Mouse (Mus musculus): ENCODE data around the gene Timm8b. TPM values are rescaled to one million over a fixed set of nuclear protein-coding genes. Genes with fewer than 3 reads are reported as not detected.
A peak's percentile ranks its signal among the peaks of the same experiment; 100 is the strongest.
"Not testable (repeated sequence)": the region's sequence is repeated elsewhere in the genome, so short reads cannot be mapped to it uniquely, and the experiment has no call there.

Gene Timm8b
- polyA plus RNA-seq, 1 experiment from 2014 or later: 285 TPM

DNA sequence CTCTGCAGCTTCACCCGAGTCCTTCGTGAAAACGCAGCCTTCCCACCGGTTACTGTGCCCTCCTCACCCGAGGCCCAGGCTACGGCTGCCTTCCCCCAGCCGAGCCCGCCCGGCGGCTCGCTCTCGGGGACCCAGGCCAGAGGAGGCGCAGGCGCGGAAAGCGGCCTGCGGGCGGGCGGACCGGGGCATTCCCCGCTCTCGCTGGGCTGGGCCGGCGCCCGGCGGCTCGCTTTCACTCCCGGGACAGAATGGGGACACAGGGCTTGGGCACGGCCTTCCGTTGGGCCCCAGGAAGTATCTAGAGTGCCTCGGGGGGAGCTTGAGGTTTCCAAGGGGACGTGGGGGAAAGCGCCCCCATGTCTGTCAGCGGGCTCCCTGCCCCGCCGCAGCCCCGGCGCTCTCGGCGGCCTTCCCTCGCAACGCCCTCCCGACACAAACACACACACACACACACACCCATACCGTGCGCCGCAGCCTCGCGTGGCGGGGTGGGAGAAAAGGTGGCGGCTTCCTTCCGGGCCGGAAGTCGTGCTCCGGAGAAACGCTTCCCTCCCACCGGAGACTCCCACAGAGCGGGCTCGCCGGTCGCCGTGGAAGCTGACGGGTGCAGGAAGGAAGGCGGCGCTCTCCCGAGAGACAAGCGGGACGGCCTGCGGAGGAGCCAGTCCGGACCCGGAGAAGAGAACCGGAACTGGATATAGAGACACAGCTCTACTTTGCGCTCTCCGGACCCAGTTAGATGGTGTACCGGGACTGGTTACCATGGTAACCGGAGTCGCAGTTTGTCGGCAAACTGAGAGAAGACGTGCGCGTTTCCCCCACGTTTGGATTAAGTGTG, 13.3 kb downstream of the Timm8b start, which contains the start of the genes Pih1d2 and Nkapd1:
Gene Pih1d2 (plus strand): TSS at position 556 of the 838 bp plus-strand sequence.
Gene Nkapd1 (minus strand): TSS at position 699 of the 838 bp plus-strand sequence.
- peak; percentile 94 for DNase-seq (ENCODE audit: low spot score)
- under 1% methylated on average over 39 of the region's 81 CpGs for WGBS
- peak within 1 kb of the TSS; percentile 75 for H3K4me3 ChIP-seq (ENCODE audit: low read depth, low read length)

DNA sequence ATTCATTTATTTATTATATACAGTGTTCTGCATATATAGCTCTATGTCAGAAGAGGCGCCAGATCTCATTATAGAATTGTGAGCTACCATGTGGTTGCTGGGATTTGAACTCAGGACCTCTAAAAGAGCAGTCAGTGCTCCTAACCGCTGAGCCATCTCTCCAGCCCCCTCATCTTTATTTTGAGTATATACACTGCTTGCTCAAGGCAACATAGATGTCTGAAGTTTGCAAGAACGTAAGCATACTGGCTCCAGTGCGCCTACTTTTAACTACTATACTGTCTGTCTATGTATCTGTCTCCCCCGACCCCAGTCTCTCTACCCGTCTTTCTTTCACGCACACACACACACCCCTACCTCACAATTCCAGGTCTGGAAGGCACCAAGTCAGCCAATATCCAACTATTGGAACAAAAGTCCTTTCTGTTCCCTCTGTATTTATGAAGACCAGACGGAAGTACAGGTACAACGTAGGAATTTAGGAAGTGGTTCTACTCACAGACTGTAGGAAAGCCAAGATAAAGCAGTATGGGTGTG, 14.2 kb downstream of the Timm8b start:
- H3K4me3 ChIP-seq (ENCODE audit: low read depth, low read length): peak overlapping the region; percentile 75
- ATAC-seq (ENCODE audit: low read depth) (no peak), DNase-seq (ENCODE audit: low spot score) (no peak)
- H3K9me3 ChIP-seq (ENCODE audit: control insufficient read depth, low read length): no peaks in the 10 kb centered on the region
- H3K4me2 ChIP-seq (ENCODE audit: low read depth, low read length): peak overlapping the region; percentile 75
- no peak overlapping the region; the same call in 1 of the 2 replicates for H3K9ac ChIP-seq (ENCODE audit: low read depth, low read length)
- no peak overlapping the region for H3K27ac ChIP-seq (replicated peaks; ENCODE audit: low read depth, low read length)
- WGBS: 57% methylated on average over 9 of the region's 9 CpGs
- peaks cover 8% of the 10 kb centered on the region; the same call in 1 of the 2 replicates for H3K4me1 ChIP-seq (ENCODE audit: control insufficient read depth, insufficient read depth, low read length)
- no peaks in the 10 kb centered on the region for H3K27me3 ChIP-seq (replicated peaks; ENCODE audit: control insufficient read depth, insufficient read depth, low read length)
- peaks cover 25% of the 10 kb centered on the region for H3K36me3 ChIP-seq (ENCODE audit: control insufficient read depth, insufficient read depth, low read length)

More for the DNA sequence above, 13.3 kb downstream of the Timm8b start, which contains the start of the genes Pih1d2 and Nkapd1:
- Histone ChIP-seq H3K4me2 (ENCODE audit: low read depth, low read length) (peak within 1 kb of the TSS; percentile 75), H3K27ac (replicated peaks; ENCODE audit: low read depth, low read length) (peak within 1 kb of the TSS; percentile 92), H3K4me1 (ENCODE audit: control insufficient read depth, insufficient read depth, low read length) (peaks cover 8% of the 10 kb centered on the region; the same call in 1 of the 2 replicates), H3K36me3 (ENCODE audit: control insufficient read depth, insufficient read depth, low read length) (peaks cover 34% of the 10 kb centered on the region), H3K27me3 (replicated peaks; ENCODE audit: control insufficient read depth, insufficient read depth, low read length) (no peaks in the 10 kb centered on the region), H3K9ac (ENCODE audit: low read depth, low read length) (peak within 1 kb of the TSS; percentile 82), H3K9me3 (ENCODE audit: control insufficient read depth, low read length) (no peaks in the 10 kb centered on the region)
- peak; percentile 96 for ATAC-seq (ENCODE audit: low read depth)

DNA sequence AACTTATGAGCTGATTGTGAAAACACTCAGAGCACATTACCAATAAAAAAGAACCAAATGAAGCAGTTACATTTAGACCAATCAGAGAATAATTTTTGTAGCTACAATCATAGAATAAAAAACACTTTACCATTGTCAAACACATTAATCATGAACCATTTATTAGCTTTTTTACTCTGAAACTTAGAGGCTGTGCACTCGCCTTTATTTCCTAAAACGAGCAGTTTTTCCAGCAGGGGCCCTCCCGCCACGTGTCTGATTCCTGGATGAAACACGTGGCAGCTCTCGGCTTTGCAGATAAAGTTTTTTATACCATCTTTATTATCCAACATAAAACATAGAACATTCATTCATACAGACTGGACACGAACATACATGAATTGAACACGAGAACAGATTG, 27.2 kb downstream of the Timm8b start:
- H3K9me3 ChIP-seq (ENCODE audit: control insufficient read depth, low read length); H3K4me2 ChIP-seq (ENCODE audit: low read depth, low read length); H3K4me3 ChIP-seq (ENCODE audit: low read depth, low read length); ATAC-seq (ENCODE audit: low read depth); H3K27ac ChIP-seq (replicated peaks; ENCODE audit: low read depth, low read length); H3K4me1 ChIP-seq (ENCODE audit: control insufficient read depth, insufficient read depth, low read length); H3K9ac ChIP-seq (ENCODE audit: low read depth, low read length); DNase-seq (ENCODE audit: low spot score); H3K27me3 ChIP-seq (replicated peaks; ENCODE audit: control insufficient read depth, insufficient read depth, low read length): not testable (repeated sequence)
- 94% methylated on average over 6 of the region's 8 CpGs for WGBS
- peaks cover 22% of the 10 kb centered on the region for H3K36me3 ChIP-seq (ENCODE audit: control insufficient read depth, insufficient read depth, low read length)

DNA sequence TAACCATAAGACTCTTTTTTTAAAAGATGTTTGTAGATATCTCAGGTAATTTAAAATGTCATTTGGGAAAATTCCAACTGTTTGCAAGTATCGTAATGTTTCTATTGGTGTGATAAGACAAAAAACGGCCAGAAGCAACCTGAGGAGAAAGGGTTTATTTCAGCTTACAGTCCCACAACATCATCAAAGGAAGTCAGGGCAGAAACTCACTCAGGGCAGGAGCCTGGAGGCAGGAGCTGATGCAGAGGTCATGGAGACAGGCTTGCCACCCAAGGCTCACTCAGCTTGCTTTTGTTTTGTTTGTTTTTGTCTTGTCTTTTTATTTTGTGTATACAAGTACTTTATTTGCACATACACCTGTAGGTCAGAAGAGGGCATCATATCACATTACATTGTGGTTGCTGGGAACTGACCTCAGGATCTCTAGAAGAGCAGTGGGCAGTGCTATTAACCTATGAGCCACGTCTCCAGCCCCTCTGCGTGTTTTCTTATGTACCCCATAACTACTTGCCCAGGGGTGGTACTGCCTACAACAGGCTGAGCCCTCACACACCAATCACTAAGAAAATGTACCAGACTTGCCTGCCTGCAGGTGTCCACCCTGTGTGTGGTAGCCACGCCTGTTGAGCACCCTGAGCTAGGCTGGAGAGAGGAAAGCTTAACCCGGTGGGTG, 28.4 kb downstream of the Timm8b start:
- DNase-seq (ENCODE audit: low spot score) (no peak), ATAC-seq (ENCODE audit: low read depth) (no peak)
- H3K4me1 ChIP-seq (ENCODE audit: control insufficient read depth, insufficient read depth, low read length): no peaks in the 10 kb centered on the region
- no peaks in the 10 kb centered on the region for H3K27me3 ChIP-seq (replicated peaks; ENCODE audit: control insufficient read depth, insufficient read depth, low read length)
- 84% methylated on average over 6 of the region's 6 CpGs for WGBS
- H3K4me3 ChIP-seq (ENCODE audit: low read depth, low read length): no peak overlapping the region
- no peak overlapping the region for H3K9ac ChIP-seq (ENCODE audit: low read depth, low read length)
- H3K9me3 ChIP-seq (ENCODE audit: control insufficient read depth, low read length): no peaks in the 10 kb centered on the region
- H3K27ac ChIP-seq (replicated peaks; ENCODE audit: low read depth, low read length): no peak overlapping the region
- no peak overlapping the region for H3K4me2 ChIP-seq (ENCODE audit: low read depth, low read length)
- peaks cover 34% of the 10 kb centered on the region for H3K36me3 ChIP-seq (ENCODE audit: control insufficient read depth, insufficient read depth, low read length)

DNA sequence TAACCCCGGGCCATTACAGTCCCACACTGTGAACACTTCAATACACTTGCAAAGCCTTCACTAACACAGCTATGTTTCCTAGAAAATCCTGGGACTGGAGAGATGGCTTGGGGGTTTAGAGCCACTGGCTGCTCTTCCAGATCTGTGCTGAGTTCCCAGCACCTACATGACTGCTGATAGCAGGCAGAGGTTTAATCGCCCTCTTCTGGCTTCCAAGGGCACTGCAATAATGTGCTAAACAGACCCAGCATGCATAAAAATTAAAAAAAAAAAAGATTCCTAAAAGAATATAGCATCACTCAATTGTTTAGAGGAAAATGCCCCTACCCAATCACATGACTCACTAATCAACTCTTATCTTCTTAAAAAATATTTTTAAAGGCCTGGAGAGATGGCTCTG, 29.3 kb downstream of the Timm8b start:
- DNase-seq (ENCODE audit: low spot score) (no peak), ATAC-seq (ENCODE audit: low read depth) (no peak)
- Histone ChIP-seq H3K4me1 (ENCODE audit: control insufficient read depth, insufficient read depth, low read length) (no peaks in the 10 kb centered on the region), H3K36me3 (ENCODE audit: control insufficient read depth, insufficient read depth, low read length) (peaks cover 43% of the 10 kb centered on the region), H3K9me3 (ENCODE audit: control insufficient read depth, low read length) (no peaks in the 10 kb centered on the region), H3K4me2 (ENCODE audit: low read depth, low read length) (no peak overlapping the region), H3K27me3 (replicated peaks; ENCODE audit: control insufficient read depth, insufficient read depth, low read length) (no peaks in the 10 kb centered on the region), H3K27ac (replicated peaks; ENCODE audit: low read depth, low read length) (no peak overlapping the region), H3K9ac (ENCODE audit: low read depth, low read length) (no peak overlapping the region), H3K4me3 (ENCODE audit: low read depth, low read length) (no peak overlapping the region)
- 55% methylated on average over 2 of the region's 2 CpGs for WGBS

DNA sequence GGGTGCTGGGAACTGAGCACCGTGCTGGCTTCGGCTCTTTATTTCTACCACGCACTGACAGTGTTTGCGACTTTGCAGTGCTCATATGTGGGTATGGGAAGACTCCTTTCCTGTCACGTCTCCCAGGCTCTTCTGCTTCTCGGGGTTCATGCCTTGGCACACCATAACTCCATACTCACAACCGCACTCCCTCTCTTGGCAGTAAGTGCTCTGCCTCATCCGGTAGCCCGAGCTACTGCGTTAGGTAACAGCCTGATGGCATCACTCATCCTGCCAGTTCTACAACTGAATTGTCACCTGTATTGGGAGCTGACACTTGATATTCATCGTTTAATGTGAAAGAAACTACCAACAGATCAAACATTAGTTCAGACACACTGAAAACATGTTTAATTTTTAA, 30.6 kb downstream of the Timm8b start:
- Histone ChIP-seq H3K4me2 (ENCODE audit: low read depth, low read length) (no peak overlapping the region), H3K27ac (replicated peaks; ENCODE audit: low read depth, low read length) (no peak overlapping the region), H3K4me3 (ENCODE audit: low read depth, low read length) (no peak overlapping the region), H3K9me3 (ENCODE audit: control insufficient read depth, low read length) (no peaks in the 10 kb centered on the region), H3K27me3 (replicated peaks; ENCODE audit: control insufficient read depth, insufficient read depth, low read length) (no peaks in the 10 kb centered on the region), H3K9ac (ENCODE audit: low read depth, low read length) (no peak overlapping the region), H3K4me1 (ENCODE audit: control insufficient read depth, insufficient read depth, low read length) (no peaks in the 10 kb centered on the region), H3K36me3 (ENCODE audit: control insufficient read depth, insufficient read depth, low read length) (peaks cover 55% of the 10 kb centered on the region)
- DNase-seq (ENCODE audit: low spot score) (no peak), ATAC-seq (ENCODE audit: low read depth) (no peak)
- WGBS: 95% methylated on average over 11 of the region's 11 CpGs

DNA sequence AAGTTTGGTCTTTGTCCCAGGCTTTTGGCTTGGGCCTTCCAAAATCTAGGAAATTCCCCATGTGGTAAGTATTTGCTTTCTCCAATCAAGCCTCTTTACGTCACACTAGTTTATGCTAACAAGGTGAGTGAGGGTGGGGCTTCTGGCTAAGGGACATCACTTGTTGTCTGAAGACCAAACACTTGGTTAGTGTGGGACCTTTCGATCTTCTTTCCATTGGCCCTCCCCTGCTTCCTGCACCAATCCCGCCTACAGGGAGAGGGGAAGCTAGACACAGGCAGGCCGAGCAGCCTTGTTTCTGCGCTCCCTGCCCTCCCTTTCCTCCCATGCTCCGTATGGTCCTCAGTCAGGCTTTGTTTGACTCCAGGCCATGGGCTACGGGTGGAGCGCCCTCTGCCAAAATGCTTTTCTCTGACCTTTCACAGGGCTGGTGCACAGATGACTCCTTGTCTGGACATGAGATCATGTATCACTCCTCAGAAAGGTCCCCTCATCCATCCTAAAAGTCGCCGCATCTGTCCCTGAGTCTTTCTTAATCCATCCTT, 43.2 kb downstream of the Timm8b start:
- no peak for ATAC-seq (ENCODE audit: low read depth)
- Histone ChIP-seq H3K4me3 (ENCODE audit: low read depth, low read length) (no peak overlapping the region), H3K4me2 (ENCODE audit: low read depth, low read length) (no peak overlapping the region), H3K27me3 (replicated peaks; ENCODE audit: control insufficient read depth, insufficient read depth, low read length) (no peaks in the 10 kb centered on the region), H3K4me1 (ENCODE audit: control insufficient read depth, insufficient read depth, low read length) (no peaks in the 10 kb centered on the region), H3K9ac (ENCODE audit: low read depth, low read length) (no peak overlapping the region), H3K9me3 (ENCODE audit: control insufficient read depth, low read length) (no peaks in the 10 kb centered on the region), H3K27ac (replicated peaks; ENCODE audit: low read depth, low read length) (no peak overlapping the region), H3K36me3 (ENCODE audit: control insufficient read depth, insufficient read depth, low read length) (peaks cover 88% of the 10 kb centered on the region)
- DNase-seq (ENCODE audit: low spot score): no peak
- 77% methylated on average over 10 of the region's 10 CpGs for WGBS

DNA sequence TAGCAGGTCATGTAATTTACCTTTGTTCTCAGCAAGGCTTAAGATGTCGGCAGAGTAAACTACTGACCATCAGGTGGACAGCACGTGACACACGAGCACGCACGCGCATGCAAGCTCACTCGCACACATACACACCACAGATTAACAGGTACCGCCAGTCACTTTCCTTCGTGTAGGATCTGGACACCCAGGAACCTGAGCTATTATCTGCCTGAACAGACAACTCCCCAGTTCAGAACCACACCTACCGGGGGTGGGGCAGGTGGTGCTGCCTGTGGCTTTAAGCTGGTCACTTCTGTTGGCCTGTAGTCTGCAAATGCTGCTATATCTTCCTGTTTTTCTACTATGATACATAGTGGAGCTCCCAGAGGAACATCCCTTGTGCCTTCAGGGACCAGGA, 46.8 kb downstream of the Timm8b start:
- Histone ChIP-seq H3K27ac (replicated peaks; ENCODE audit: low read depth, low read length) (no peak overlapping the region), H3K36me3 (ENCODE audit: control insufficient read depth, insufficient read depth, low read length) (peaks cover 89% of the 10 kb centered on the region), H3K27me3 (replicated peaks; ENCODE audit: control insufficient read depth, insufficient read depth, low read length) (no peaks in the 10 kb centered on the region), H3K4me3 (ENCODE audit: low read depth, low read length) (no peak overlapping the region), H3K4me1 (ENCODE audit: control insufficient read depth, insufficient read depth, low read length) (no peaks in the 10 kb centered on the region), H3K4me2 (ENCODE audit: low read depth, low read length) (no peak overlapping the region), H3K9ac (ENCODE audit: low read depth, low read length) (no peak overlapping the region), H3K9me3 (ENCODE audit: control insufficient read depth, low read length) (no peaks in the 10 kb centered on the region)
- DNase-seq (ENCODE audit: low spot score) (no peak), ATAC-seq (ENCODE audit: low read depth) (no peak)
- WGBS: 93% methylated on average over 10 of the region's 10 CpGs

Data from embryonic facial prominence, embryonic 14.5 days (tissue).